Mouse (Mus musculus): Measurements from ENCODE around the gene Fignl1.

GRCm38 (mm10) chr11:11801067-11801466, 7.7 kb downstream of the Fignl1 start:
- TF ChIP-seq CTCF (IDR thresholded peaks at IDR 0.05; ENCODE audit: low read depth, low read length) (no peak), EP300 (IDR thresholded peaks at IDR 0.05; ENCODE audit: insufficient read depth, low read depth, low read length) (no peak), POLR2A (IDR thresholded peaks at IDR 0.05; ENCODE audit: insufficient read depth, low read length) (no peak)
